Mouse (Mus musculus) c-Kit-positive CD71-negative TER-119-negative erythroid progenitor cells, embryonic 14.5 days (primary cell): ENCODE measurements around the gene Olfr1287.

ENCODE experiments used
- DNase-seq: peaks from one replicate; pipeline ENCODE4 v3.0.0-alpha.2; 2013; ENCODE audit warnings: low read depth

Gene Olfr1287

DNA sequence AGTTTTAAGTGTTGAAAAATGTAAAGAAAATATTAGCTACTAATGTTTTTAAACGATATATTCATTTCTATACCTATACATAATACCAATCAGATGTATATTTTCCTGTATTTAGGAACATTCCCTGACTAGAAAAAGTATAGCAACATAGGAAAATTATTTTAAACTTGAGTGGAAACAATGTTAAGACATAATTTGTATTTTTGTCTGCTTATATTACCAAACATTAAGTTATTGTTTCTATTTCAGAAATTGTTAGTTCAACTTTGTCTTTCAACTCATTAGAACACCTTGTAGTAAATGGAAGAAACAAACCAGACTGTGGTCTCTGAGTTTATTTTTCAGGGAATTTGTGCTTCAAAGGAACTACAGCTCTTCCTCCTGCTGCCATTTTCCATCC lies at the start of gene Olfr1287:
TSS of gene Olfr1287 (plus strand) at position 301 of the 400 bp plus-strand sequence.
- DNase-seq, result no peak

GRCm38 (mm10) chr2:111422931-111423330 lies 26.0 kb upstream of the Olfr1287 start, which contains the start of gene Olfr1286:
Olfr1286 (minus strand) TSS chr2:111423115.
- no peak for DNase-seq

- no peak for DNase-seq
Measured at GRCm38 (mm10) chr2:111473801-111474200, 24.9 kb downstream of the Olfr1287 start, which contains the start of gene Olfr1288. Olfr1288 (plus strand) TSS chr2:111474101.

- DNase-seq, result no peak
Measured at GRCm38 (mm10) chr2:111480519-111480918, 31.6 kb downstream of the Olfr1287 start, which contains the start of gene Olfr1289. Olfr1289 (plus strand) TSS chr2:111480819.

DNA sequence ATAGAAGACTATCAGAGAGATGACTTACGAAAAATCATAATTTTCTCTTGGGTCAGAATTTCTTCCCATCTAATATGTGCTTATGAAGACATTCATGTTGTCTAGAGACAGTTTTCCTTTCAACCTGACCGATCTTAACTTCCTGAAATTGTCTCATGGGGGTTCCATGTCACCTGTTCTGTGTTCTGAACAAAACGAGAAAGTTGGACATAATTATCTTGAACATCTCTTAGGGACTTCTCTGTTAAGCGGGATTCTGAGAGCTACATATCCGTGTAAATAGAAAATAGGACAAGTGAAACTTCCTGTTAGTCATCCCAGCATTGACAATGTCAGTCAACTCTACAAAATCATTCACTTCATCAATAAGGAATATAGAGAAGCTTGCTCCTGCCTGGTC lies 44.8 kb downstream of the Olfr1287 start, which contains the start of gene Olfr1290:
TSS of gene Olfr1290 (minus strand) at position 101 of the 400 bp plus-strand sequence.
- no peak for DNase-seq

GRCm38 (mm10) chr2:111496880-111497279 lies 47.9 kb downstream of the Olfr1287 start, which contains the start of gene Olfr1291-ps1:
Olfr1291-ps1 (plus strand) TSS chr2:111497180.
- DNase-seq, result no peak
